Mouse (Mus musculus) lung, adult 18-20 months (tissue): Measurements from ENCODE around the gene Dab2ip.

ENCODE experiments used
- DNase-seq, 2 experiments: peaks; one replicate each; pipeline ENCODE4 v3.0.0; 2022; ENCODE audit warnings: mixed read lengths in 2 of 2

Dab2ip gene

DNA sequence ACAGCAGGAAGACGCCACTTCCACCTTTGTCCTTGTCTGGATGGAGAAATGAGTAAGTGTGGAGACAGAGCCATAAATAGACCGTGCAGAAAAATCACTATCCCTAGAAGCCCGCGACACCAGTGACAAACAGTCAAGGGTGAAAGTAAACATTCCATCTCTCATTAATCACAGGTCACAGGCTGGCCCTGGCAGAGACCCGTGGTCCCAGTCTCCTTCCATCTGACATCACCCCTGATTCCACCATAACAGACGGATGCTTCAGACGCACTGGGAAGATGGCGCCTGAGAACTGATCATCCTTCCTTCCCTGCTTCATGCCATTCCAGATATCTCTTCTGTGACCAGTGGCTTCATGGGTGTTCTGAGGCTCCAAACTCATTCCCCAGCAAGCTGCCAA, 206.3 kb downstream of the Dab2ip start:
- no peak for DNase-seq

DNA sequence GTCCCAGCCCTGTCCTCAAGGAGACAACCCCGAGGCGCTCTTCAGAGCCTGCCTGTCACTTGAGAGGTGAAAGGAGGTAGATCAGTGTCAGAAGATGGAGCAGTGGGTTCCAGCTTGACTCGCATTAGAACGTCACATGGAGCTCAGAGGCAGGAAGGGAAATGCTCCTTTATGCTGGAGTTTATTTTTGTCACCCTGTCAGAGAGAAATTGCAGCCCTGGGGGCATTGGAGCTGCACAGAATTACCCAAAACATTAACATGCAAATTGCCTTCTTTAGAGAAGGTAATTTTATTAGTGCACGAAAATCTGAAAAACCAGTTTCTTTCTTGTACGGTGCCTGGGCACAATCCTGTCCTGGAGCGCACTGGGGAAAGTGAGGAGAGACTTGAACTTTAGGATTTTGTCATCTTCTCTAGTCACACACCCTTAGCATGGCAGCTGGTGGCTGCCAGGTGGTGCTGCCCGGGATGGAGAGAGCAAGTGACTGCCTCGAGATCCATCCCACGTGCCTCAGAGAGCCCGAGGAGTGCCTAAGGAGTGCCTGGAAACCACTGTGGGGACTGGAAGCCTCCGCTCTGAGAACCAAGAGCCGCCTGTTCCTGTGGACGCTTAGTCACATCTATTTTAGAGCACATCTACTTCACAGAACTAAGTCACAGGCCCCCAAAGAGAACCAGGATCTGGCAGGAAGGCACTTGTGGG, 209.9 kb downstream of the Dab2ip start:
- DNase-seq = no peak

DNA sequence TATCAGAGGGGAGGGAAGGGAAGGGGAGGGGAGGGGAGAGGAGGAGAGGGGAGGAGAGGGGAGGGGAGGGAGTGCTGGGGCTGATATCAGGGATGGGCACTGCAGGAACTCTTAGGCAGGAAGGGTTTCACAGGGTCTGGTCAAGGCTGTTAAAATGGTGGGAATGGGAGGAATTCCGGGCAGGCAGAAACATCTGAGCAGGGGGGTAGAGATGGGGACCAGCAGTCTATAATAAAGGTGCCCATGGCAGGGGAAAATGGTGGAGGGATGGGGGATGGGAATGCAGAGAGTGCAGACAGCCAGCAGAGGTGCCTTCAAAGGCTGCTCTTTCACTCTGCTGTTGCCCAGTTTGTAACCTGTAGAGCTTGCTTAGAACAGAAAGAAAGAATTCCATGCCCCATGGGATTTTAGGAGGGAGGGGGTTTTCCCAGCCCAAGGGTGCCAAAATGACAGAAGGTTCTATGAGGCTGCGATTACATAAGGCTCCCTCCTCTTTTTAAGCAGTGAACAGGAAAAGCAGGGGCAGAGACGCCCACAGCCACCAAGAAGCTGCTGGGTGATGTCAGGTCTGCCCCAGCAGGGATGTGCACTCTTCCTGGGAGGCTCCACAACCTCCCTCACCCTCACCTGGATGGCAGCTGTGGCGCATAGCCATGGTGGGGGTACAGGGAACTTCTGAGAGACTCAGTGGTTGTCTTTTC, 210.6 kb downstream of the Dab2ip start:
- no peak for DNase-seq

DNA sequence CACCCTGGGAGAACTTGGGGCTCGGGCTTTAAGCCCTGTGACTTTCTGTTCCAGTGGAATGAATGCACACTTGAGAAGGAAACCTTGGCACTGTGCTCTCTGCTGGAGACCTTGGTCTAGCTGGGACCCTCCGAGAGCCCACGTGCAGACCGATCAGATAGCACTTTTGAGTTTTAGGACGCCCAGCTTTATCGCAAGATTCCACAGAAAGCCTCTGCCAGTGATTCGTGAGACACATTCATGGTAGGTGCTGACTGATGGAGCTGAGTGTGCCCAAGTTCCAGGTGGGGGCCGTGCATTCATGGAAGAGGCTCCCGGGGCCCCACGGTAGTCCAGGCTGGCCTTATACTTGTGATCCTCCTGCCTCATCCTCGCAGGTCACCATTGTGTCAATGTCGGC, 211.3 kb downstream of the Dab2ip start:
- DNase-seq = no peak

DNA sequence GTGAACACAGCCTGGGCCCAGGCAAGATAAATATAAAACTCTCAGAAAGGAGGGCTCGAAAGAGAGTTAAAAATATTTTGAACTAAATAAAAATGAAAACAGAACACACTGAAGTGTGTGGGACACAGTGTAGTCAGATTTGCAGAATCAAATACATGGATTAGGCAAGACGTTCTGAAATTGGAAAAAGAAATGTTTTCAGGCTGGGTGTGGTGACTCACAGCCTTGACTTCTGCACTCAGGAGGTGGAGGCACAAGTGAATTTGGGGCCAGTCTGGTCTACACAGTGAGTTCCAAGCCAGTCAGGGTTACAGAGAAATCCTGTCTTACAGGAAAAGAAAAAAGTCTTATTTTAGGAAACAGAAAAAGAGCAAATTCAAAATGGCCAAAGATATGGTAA, 212.5 kb downstream of the Dab2ip start:
- DNase-seq = no peak

DNA sequence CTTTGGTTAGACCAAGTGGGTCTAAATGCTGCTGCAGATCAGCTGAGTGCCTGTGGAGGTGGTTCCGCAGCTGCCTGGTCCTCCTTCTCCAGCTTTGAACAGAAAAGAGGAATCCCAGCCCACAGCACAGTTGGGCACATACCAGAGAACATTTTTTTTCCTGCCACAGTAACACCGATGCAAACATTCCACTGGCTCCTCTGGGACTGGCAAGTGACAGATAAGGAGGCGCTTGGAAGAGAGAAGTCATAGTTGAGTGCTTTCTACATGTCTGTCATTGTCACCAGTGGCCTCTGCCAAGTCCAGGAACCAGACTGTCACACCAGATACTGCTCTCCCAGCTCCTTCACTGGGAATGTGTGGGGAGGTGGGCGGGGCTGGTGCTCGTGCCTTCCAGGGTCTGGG, 217.6 kb downstream of the Dab2ip start:
- DNase-seq = no peak

DNA sequence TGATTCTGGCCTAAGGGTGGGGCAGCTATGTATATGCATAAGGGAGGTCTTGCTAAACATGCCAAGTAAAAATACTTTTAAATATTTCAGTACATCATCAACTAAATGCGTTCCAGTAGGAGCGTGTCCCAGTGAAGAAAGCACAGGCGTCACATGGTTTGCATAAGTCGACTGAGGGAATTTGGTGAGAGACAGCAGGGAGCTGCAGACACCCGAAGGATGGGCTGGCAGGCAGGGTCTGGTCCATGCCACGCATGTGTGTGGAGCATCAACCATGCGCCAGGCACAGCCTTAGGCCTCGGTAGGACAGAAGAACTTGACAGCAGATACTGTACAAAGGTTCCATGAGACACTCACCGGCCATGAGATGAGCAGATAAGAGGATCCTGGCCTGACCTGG, 218.9 kb downstream of the Dab2ip start:
- DNase-seq = no peak

DNA sequence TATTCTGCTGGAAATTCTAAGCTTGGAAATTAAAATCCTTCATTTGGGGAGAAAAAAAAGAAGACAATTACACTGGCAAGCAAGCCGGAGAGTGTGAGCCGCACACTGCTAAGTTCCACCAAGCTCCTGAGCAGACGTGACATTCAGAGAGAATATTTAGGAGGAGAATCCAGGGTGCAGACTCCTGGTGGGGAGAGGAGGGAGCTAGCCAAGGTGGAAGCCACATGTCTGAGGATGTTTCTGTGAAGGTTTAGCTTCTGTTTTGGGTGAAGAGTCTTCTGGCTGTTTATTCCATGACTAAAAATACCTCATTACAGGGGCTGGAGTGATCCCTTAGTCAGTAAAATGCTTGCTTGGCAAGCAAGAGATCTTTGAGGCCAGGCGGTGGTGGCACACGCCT, 221.2 kb downstream of the Dab2ip start:
- no peak for DNase-seq
